In the genomic region with DNA sequence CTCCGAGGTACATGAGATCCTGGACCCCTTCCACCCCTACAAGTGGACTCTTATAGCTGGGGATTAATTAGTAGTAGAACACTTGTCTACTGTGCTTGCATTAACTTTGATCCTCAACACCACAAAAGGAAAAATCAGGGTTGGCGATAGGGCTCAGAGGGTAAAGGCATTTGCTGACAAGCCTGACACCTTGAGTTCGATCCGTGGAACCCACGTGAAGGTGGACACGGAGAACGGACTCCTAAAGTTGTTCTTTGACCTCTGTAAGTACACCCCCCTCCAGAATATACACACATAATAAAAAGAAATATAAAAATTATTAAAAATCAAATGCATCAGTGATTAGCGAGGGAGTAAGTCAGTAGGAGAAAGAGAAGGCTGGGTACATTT, we compare ENCODE assay signal across 10 mouse cellular contexts. TPM values are rescaled to one million over a fixed set of nuclear protein-coding genes. Genes with fewer than 3 reads are reported as not detected.
DNase-seq lines count a peak whose midpoint lies in the region; ATAC-seq and TF ChIP-seq lines count a peak whose summit lies in the region.
"Had no signal": no experiment of that assay in that cellular context is flagged by ENCODE, and none has a peak within 500 bp of the region (broad histone marks: within the 10 kb centered on the region; RNA-seq: fewer than 3 reads in every experiment).

No protein-coding gene starts in this region.

- TF ChIP-seq CTCF in heart, adult 2 months (IDR thresholded peaks at IDR 0.05): no peak
- no peak for TF ChIP-seq CTCF in stomach, postnatal 0 days (IDR thresholded peaks at IDR 0.05; ENCODE audit: low read depth)

- intact Hi-C loops in heart, adult 2 months (cut with DNase I): loop anchor here (5.0 kb wide), 1 partner anchor 918 kb away; no protein-coding TSS in a partner anchor
- intact Hi-C loops in heart, postnatal 14 days (cut with DNase I): no loop called here

- TF ChIP-seq EP300 in heart, adult 2 months (IDR thresholded peaks at IDR 0.05; ENCODE audit: insufficient read depth, low read depth, low read length): no peak
- TF ChIP-seq EP300 in stomach, postnatal 0 days (optimal IDR thresholded peaks at IDR 0.05): no peak

- no peak overlapping the region; the same call in 1 of the 2 replicates for H3K4me2 ChIP-seq in neural tube, embryonic 11.5 days (ENCODE audit: low read depth)
- peak overlapping the region; percentile 98 for H3K4me2 ChIP-seq in liver, embryonic 12.5 days
- H3K4me2 ChIP-seq in stomach, postnatal 0 days (replicated peaks; ENCODE audit: low read depth): no peak overlapping the region

- H3K4me3 ChIP-seq in heart, adult 2 months: peak overlapping the region; percentile 88
- H3K4me3 ChIP-seq in neural tube, embryonic 11.5 days (ENCODE audit: low read depth, low read length): peak overlapping the region; percentile 82
- H3K4me3 ChIP-seq in liver, embryonic 12.5 days: peak overlapping the region; percentile 83
- H3K4me3 ChIP-seq in stomach, postnatal 0 days (ENCODE audit: low read depth, low read length): peak overlapping the region; percentile 74; the same call in 1 of the 2 replicates

- H3K79me2 ChIP-seq in heart, adult 2 months (replicated peaks; ENCODE audit: control insufficient read depth, insufficient read depth, low read length): no peaks in the 10 kb centered on the region

- TF ChIP-seq POLR2A in heart, adult 2 months (IDR thresholded peaks at IDR 0.05; ENCODE audit: insufficient read depth, low read depth, low read length): no peak

- 66% methylated on average over 8 of the region's 8 CpGs for WGBS in heart, adult 2 months
- 69% methylated on average over 8 of the region's 8 CpGs for WGBS in neural tube, embryonic 11.5 days
- 68% methylated on average over 8 of the region's 8 CpGs for WGBS in liver, embryonic 12.5 days (ENCODE audit: insufficient replicate concordance)
- WGBS in stomach, postnatal 0 days: 61% methylated on average over 8 of the region's 8 CpGs

- H3K27me3 ChIP-seq in heart, adult 2 months (ENCODE audit: control insufficient read depth, insufficient read depth, low read length): no peaks in the 10 kb centered on the region
- no peaks in the 10 kb centered on the region for H3K27me3 ChIP-seq in neural tube, embryonic 11.5 days (ENCODE audit: control insufficient read depth, insufficient read depth, low read length)
- H3K27me3 ChIP-seq in liver, embryonic 12.5 days (replicated peaks): no peaks in the 10 kb centered on the region
- no peaks in the 10 kb centered on the region for H3K27me3 ChIP-seq in stomach, postnatal 0 days (ENCODE audit: control insufficient read depth, insufficient read depth, low read length)
- H3K27me3 ChIP-seq: heart, embryonic 12.5 days had no signal

- ATAC-seq in neural tube, embryonic 11.5 days (ENCODE audit: insufficient read depth, low FRiP score, low TSS enrichment): 0 out of 2 replicates have a peak, but pooled peaks have one; percentile 4
- ATAC-seq in liver, embryonic 12.5 days: no peak
- ATAC-seq in stomach, postnatal 0 days (ENCODE audit: low FRiP score, low TSS enrichment): no peak

- H3K36me3 ChIP-seq in heart, adult 2 months (ENCODE audit: control insufficient read depth, insufficient read depth, low read length): no peaks in the 10 kb centered on the region
- no peaks in the 10 kb centered on the region; the same call in 1 of the 2 replicates for H3K36me3 ChIP-seq in neural tube, embryonic 11.5 days (ENCODE audit: control insufficient read depth, insufficient read depth, low read length)
- H3K36me3 ChIP-seq in liver, embryonic 12.5 days: peaks cover 28% of the 10 kb centered on the region
- peaks cover 4% of the 10 kb centered on the region; the same call in 1 of the 2 replicates for H3K36me3 ChIP-seq in stomach, postnatal 0 days (ENCODE audit: control insufficient read depth, insufficient read depth, low read length)

- H3K9ac ChIP-seq in heart, adult 2 months (ENCODE audit: low read depth, low read length): no peak overlapping the region
- H3K9ac ChIP-seq in neural tube, embryonic 11.5 days (ENCODE audit: low read length): no peak overlapping the region; the same call in 1 of the 2 replicates
- no peak overlapping the region for H3K9ac ChIP-seq in liver, embryonic 12.5 days
- H3K9ac ChIP-seq in stomach, postnatal 0 days (ENCODE audit: low read length): no peak overlapping the region

- DNase-seq in heart, adult 2 months: no peak
- no peak for DNase-seq in heart, postnatal 14 days
- DNase-seq in neural tube, embryonic 11.5 days (ENCODE audit: low spot score): no peak
- no peak for DNase-seq in neural tube, embryonic 10.5 days (ENCODE audit: extremely low spot score, low spot score)
- no peak for DNase-seq in stomach, postnatal 0 days (ENCODE audit: low spot score)
- no peak for DNase-seq in layer of hippocampus, adult 11-12 months (ENCODE audit: low spot score)
- no peak for DNase-seq in layer of hippocampus, postnatal 14 days (ENCODE audit: low spot score in 2 of 2)

- H3K27ac ChIP-seq in heart, adult 2 months: no peak overlapping the region
- H3K27ac ChIP-seq in neural tube, embryonic 11.5 days (ENCODE audit: low read depth, low read length): no peak overlapping the region
- no peak overlapping the region for H3K27ac ChIP-seq in liver, embryonic 12.5 days
- H3K27ac ChIP-seq in stomach, postnatal 0 days (replicated peaks): no peak overlapping the region

- no peaks in the 10 kb centered on the region for H3K9me3 ChIP-seq in neural tube, embryonic 11.5 days (ENCODE audit: control insufficient read depth, low read length)
- no peaks in the 10 kb centered on the region for H3K9me3 ChIP-seq in liver, embryonic 12.5 days (replicated peaks)
- H3K9me3 ChIP-seq in stomach, postnatal 0 days (ENCODE audit: control insufficient read depth, low read length): no peaks in the 10 kb centered on the region
- H3K9me3 ChIP-seq: heart, embryonic 12.5 days had no signal

- H3K4me1 ChIP-seq in heart, adult 2 months (ENCODE audit: control insufficient read depth, insufficient read depth, low read length): no peaks in the 10 kb centered on the region
- H3K4me1 ChIP-seq in neural tube, embryonic 11.5 days (ENCODE audit: control insufficient read depth, insufficient read depth, low read length): peaks cover 8% of the 10 kb centered on the region
- peaks cover 10% of the 10 kb centered on the region for H3K4me1 ChIP-seq in liver, embryonic 12.5 days
- H3K4me1 ChIP-seq in stomach, postnatal 0 days (replicated peaks; ENCODE audit: control insufficient read depth, insufficient read depth): no peaks in the 10 kb centered on the region

RNA-seq across cellular contexts. Expression of a gene that starts 0.3 kb away (rescaled TPM):
- total RNA-seq in heart, adult 2 months (2021): 1 to 10 TPM; 6.3 to 7.3 TPM
- polyA plus RNA-seq in heart, adult 2 months (2012; rRNA removed): 9.7 and 10.9 TPM in 2 replicates
- 1 to 10 TPM; 8.5 to 8.9 TPM for total RNA-seq in heart, postnatal 14 days (2021)
- 31.4 and 31.8 TPM in 2 replicates for polyA plus RNA-seq in neural tube, embryonic 11.5 days (2014; fragmentation: Nextera tagmentation; extraction: Ambion mirVana)
- polyA plus RNA-seq in liver, embryonic 12.5 days (2016; fragmentation: Nextera tagmentation; extraction: Ambion mirVana): 11.3 and 12.5 TPM in 2 replicates
- 13.5 and 16.2 TPM in 2 replicates for polyA plus RNA-seq in stomach, postnatal 0 days (2015; fragmentation: Nextera tagmentation; extraction: Ambion mirVana)
- total RNA-seq in layer of hippocampus, postnatal 14 days (2021): 1 to 10 TPM; 9.1 to 9.5 TPM

RNA-seq across cellular contexts. Expression of a gene that starts 14.4 kb away (rescaled TPM):
- total RNA-seq in heart, adult 2 months (2021): not detected
- polyA plus RNA-seq in heart, adult 2 months (2012; rRNA removed): not detected in 2 replicates
- total RNA-seq in heart, postnatal 14 days (2021): not detected
- polyA plus RNA-seq in neural tube, embryonic 11.5 days (2014; fragmentation: Nextera tagmentation; extraction: Ambion mirVana): not detected in 2 replicates
- polyA plus RNA-seq in liver, embryonic 12.5 days (2016; fragmentation: Nextera tagmentation; extraction: Ambion mirVana): not detected in 2 replicates
- polyA plus RNA-seq in stomach, postnatal 0 days (2015; fragmentation: Nextera tagmentation; extraction: Ambion mirVana): 0.07 TPM in 1 of 2 replicates, not detected in the other
- not detected for total RNA-seq in layer of hippocampus, postnatal 14 days (2021)
- total RNA-seq: left cerebral cortex, postnatal 4 days had no signal

RNA-seq across cellular contexts. Expression of a gene that starts 20.0 kb away (rescaled TPM):
- under 1 TPM; 0.09 to 0.21 TPM for total RNA-seq in heart, adult 2 months (2021)
- polyA plus RNA-seq in heart, adult 2 months (2012; rRNA removed): 1.0 and 1.6 TPM in 2 replicates
- total RNA-seq in heart, postnatal 14 days (2021): 1 to 10 TPM in 1 of 2 experiments, under 1 TPM in 1; 0.41 to 1.3 TPM
- polyA plus RNA-seq in neural tube, embryonic 11.5 days (2014; fragmentation: Nextera tagmentation; extraction: Ambion mirVana): 1.8 TPM in 2 replicates
- polyA plus RNA-seq in liver, embryonic 12.5 days (2016; fragmentation: Nextera tagmentation; extraction: Ambion mirVana): 2.0 TPM in 2 replicates
- polyA plus RNA-seq in stomach, postnatal 0 days (2015; fragmentation: Nextera tagmentation; extraction: Ambion mirVana): 1.7 and 2.2 TPM in 2 replicates
- total RNA-seq in layer of hippocampus, postnatal 14 days (2021): 1 to 10 TPM; 1.7 to 2.0 TPM

RNA-seq across cellular contexts. Expression of a gene that starts 44.0 kb away (rescaled TPM):
- 10 to 100 TPM; 16.7 to 18.6 TPM for total RNA-seq in heart, adult 2 months (2021)
- polyA plus RNA-seq in heart, adult 2 months (2012; rRNA removed): 25.8 and 30.5 TPM in 2 replicates
- total RNA-seq in heart, postnatal 14 days (2021): 10 to 100 TPM; 24.8 to 26.5 TPM
- 0.31 and 0.47 TPM in 2 replicates for polyA plus RNA-seq in neural tube, embryonic 11.5 days (2014; fragmentation: Nextera tagmentation; extraction: Ambion mirVana)
- 6.9 TPM in 2 replicates for polyA plus RNA-seq in liver, embryonic 12.5 days (2016; fragmentation: Nextera tagmentation; extraction: Ambion mirVana)
- 22.8 and 27.7 TPM in 2 replicates for polyA plus RNA-seq in stomach, postnatal 0 days (2015; fragmentation: Nextera tagmentation; extraction: Ambion mirVana)
- total RNA-seq in layer of hippocampus, postnatal 14 days (2021): not detected
- total RNA-seq: left cerebral cortex, postnatal 4 days had no signal

RNA-seq across cellular contexts. Expression of a gene that starts 59.9 kb away (rescaled TPM):
- total RNA-seq in heart, adult 2 months (2021): 100 to 1,000 TPM; 275 to 304 TPM
- 99.0 and 116 TPM in 2 replicates for polyA plus RNA-seq in heart, adult 2 months (2012; rRNA removed)
- total RNA-seq in heart, postnatal 14 days (2021): 100 to 1,000 TPM; 284 to 301 TPM
- 191 and 196 TPM in 2 replicates for polyA plus RNA-seq in neural tube, embryonic 11.5 days (2014; fragmentation: Nextera tagmentation; extraction: Ambion mirVana)
- 121 and 128 TPM in 2 replicates for polyA plus RNA-seq in liver, embryonic 12.5 days (2016; fragmentation: Nextera tagmentation; extraction: Ambion mirVana)
- 86.0 and 89.2 TPM in 2 replicates for polyA plus RNA-seq in stomach, postnatal 0 days (2015; fragmentation: Nextera tagmentation; extraction: Ambion mirVana)
- total RNA-seq in layer of hippocampus, postnatal 14 days (2021): 1,000 to 10,000 TPM; 1,522 to 1,558 TPM
